Mouse (Mus musculus): Measurements from ENCODE around the gene Mkln1.

Mkln1 gene

GRCm38 (mm10) chr6:31399206-31399549 lies 643 bp downstream of the Mkln1 start:
- in situ Hi-C loops (cut with MboI, MseI), result no loop called here

- in situ Hi-C loops (cut with MboI, MseI), result no loop called here
These were observed 1.0 kb downstream of the Mkln1 start for GRCm38 (mm10) chr6:31399566-31399965.

GRCm38 (mm10) chr6:31411017-31411416 lies 12.5 kb downstream of the Mkln1 start:
- in situ Hi-C loops (cut with MboI, MseI), result no loop called here

GRCm38 (mm10) chr6:31412487-31412886 lies 14.0 kb downstream of the Mkln1 start:
- in situ Hi-C loops (cut with MboI, MseI), result no loop called here

GRCm38 (mm10) chr6:31413556-31413955 lies 15.0 kb downstream of the Mkln1 start:
- in situ Hi-C loops (cut with MboI, MseI), result no loop called here

- in situ Hi-C loops (cut with MboI, MseI), result no loop called here
These were observed 15.8 kb downstream of the Mkln1 start for GRCm38 (mm10) chr6:31414303-31414702.

GRCm38 (mm10) chr6:31425428-31425827 lies 26.9 kb downstream of the Mkln1 start:
- in situ Hi-C loops (cut with MboI, MseI), result no loop called here

GRCm38 (mm10) chr6:31437264-31437663 lies 38.7 kb downstream of the Mkln1 start:
- in situ Hi-C loops (cut with MboI, MseI), result no loop called here

- in situ Hi-C loops (cut with MboI, MseI), result no loop called here
These were observed 46.7 kb downstream of the Mkln1 start for GRCm38 (mm10) chr6:31445258-31445657.

- in situ Hi-C loops (cut with MboI, MseI), result no loop called here
These were observed 55.2 kb downstream of the Mkln1 start for GRCm38 (mm10) chr6:31453735-31454134.

GRCm38 (mm10) chr6:31455376-31455775 lies 56.8 kb downstream of the Mkln1 start:
- in situ Hi-C loops (cut with MboI, MseI), result no loop called here

GRCm38 (mm10) chr6:31456988-31457387 lies 58.5 kb downstream of the Mkln1 start:
- in situ Hi-C loops (cut with MboI, MseI), result no loop called here

- in situ Hi-C loops (cut with MboI, MseI), result no loop called here
These were observed 70.9 kb downstream of the Mkln1 start for GRCm38 (mm10) chr6:31469431-31469830.

- in situ Hi-C loops (cut with MboI, MseI), result no loop called here
These were observed 79.7 kb downstream of the Mkln1 start for GRCm38 (mm10) chr6:31478221-31478620.

- in situ Hi-C loops (cut with MboI, MseI), result no loop called here
These were observed 81.5 kb downstream of the Mkln1 start for GRCm38 (mm10) chr6:31480008-31480407.

GRCm38 (mm10) chr6:31486601-31487000 lies 88.1 kb downstream of the Mkln1 start:
- in situ Hi-C loops (cut with MboI, MseI), result no loop called here

- in situ Hi-C loops (cut with MboI, MseI), result no loop called here
These were observed 91.4 kb downstream of the Mkln1 start for GRCm38 (mm10) chr6:31489950-31490349.

GRCm38 (mm10) chr6:31495122-31495731 lies 96.7 kb downstream of the Mkln1 start:
- in situ Hi-C loops (cut with MboI, MseI), result no loop called here

GRCm38 (mm10) chr6:31496227-31496626 lies 97.7 kb downstream of the Mkln1 start:
- in situ Hi-C loops (cut with MboI, MseI), result no loop called here

GRCm38 (mm10) chr6:31499836-31500235 lies 101.3 kb downstream of the Mkln1 start:
- in situ Hi-C loops (cut with MboI, MseI), result no loop called here

GRCm38 (mm10) chr6:31500260-31500659 lies 101.7 kb downstream of the Mkln1 start:
- in situ Hi-C loops (cut with MboI, MseI), result no loop called here

GRCm38 (mm10) chr6:31500691-31501090 lies 102.2 kb downstream of the Mkln1 start:
- in situ Hi-C loops (cut with MboI, MseI), result no loop called here

- in situ Hi-C loops (cut with MboI, MseI), result no loop called here
These were observed 104.1 kb downstream of the Mkln1 start for GRCm38 (mm10) chr6:31502614-31503013.

GRCm38 (mm10) chr6:31513726-31514125 lies 115.2 kb downstream of the Mkln1 start:
- in situ Hi-C loops (cut with MboI, MseI), result no loop called here
